Mouse (Mus musculus) E14TG2a.4 (cell line): Measurements from ENCODE around the gene Nol4l.

Experiments used
- H3K27me3 ChIP-seq: 2 replicates; pipeline ENCODE4 v1.6.1; 2014; ENCODE audit warnings: low read length, control low read depth; ENCODE audit not compliant: insufficient read depth
- H3K36me3 ChIP-seq: 2 replicates; pipeline ENCODE4 v1.6.1; 2014; ENCODE audit warnings: low read length, control low read depth; ENCODE audit not compliant: insufficient read depth
- H3K4me1 ChIP-seq: replicated peaks from 2 replicates; pipeline ENCODE4 v1.6.1; 2014; ENCODE audit warnings: low read depth, low read length, control low read depth
- H3K4me3 ChIP-seq: replicated peaks from 2 replicates; pipeline ENCODE4 v1.5.1; 2014; ENCODE audit warnings: mild to moderate bottlenecking, low read length
- H3K9me3 ChIP-seq: 2 replicates; pipeline ENCODE4 v1.6.1; 2014; ENCODE audit warnings: low read length, control low read depth
- CTCF ChIP-seq: conservative IDR thresholded peaks from 2 replicates; pipeline ENCODE4 v1.5.1; 2014; ENCODE audit warnings: low read length
- NANOG ChIP-seq: IDR thresholded peaks from 2 replicates; pipeline ENCODE4 v1.6.1; 2014; ENCODE audit warnings: borderline replicate concordance, low read length, mixed read lengths
- POU5F1 ChIP-seq: IDR thresholded peaks from 2 replicates; pipeline ENCODE4 v1.6.1; 2014; ENCODE audit warnings: low read length, borderline replicate concordance

Nol4l gene

GRCm38 (mm10) chr2:153412563-153412962, 117.2 kb downstream of the Nol4l start:
- Histone ChIP-seq H3K4me3 (no peak overlapping the region), H3K36me3 (peaks cover 43% of the 10 kb centered on the region), H3K27me3 (no peaks in the 10 kb centered on the region), H3K9me3 (no peaks in the 10 kb centered on the region), H3K4me1 (peaks cover 9% of the 10 kb centered on the region)
- TF ChIP-seq NANOG, result no peak
- no peak for TF ChIP-seq CTCF
- TF ChIP-seq POU5F1, result no peak

GRCm38 (mm10) chr2:153411557-153411956, 118.2 kb downstream of the Nol4l start:
- H3K4me3 ChIP-seq, result no peak overlapping the region
- no peaks in the 10 kb centered on the region for H3K27me3 ChIP-seq
- peaks cover 4% of the 10 kb centered on the region for H3K4me1 ChIP-seq
- H3K36me3 ChIP-seq, result peaks cover 34% of the 10 kb centered on the region
- TF ChIP-seq CTCF, result no peak
- no peak for TF ChIP-seq NANOG
- TF ChIP-seq POU5F1, result no peak
- no peaks in the 10 kb centered on the region for H3K9me3 ChIP-seq

- H3K9me3 ChIP-seq, result no peaks in the 10 kb centered on the region
- no peak overlapping the region for H3K4me3 ChIP-seq
- peaks cover 4% of the 10 kb centered on the region for H3K4me1 ChIP-seq
- no peak for TF ChIP-seq CTCF
- TF ChIP-seq POU5F1, result no peak
- no peak for TF ChIP-seq NANOG
- H3K36me3 ChIP-seq, result peaks cover 29% of the 10 kb centered on the region
- no peaks in the 10 kb centered on the region for H3K27me3 ChIP-seq
Observed at GRCm38 (mm10) chr2:153408971-153409370, 120.8 kb downstream of the Nol4l start.

- Histone ChIP-seq H3K4me3 (no peak overlapping the region), H3K36me3 (peaks cover 37% of the 10 kb centered on the region), H3K4me1 (peaks cover 4% of the 10 kb centered on the region), H3K27me3 (no peaks in the 10 kb centered on the region), H3K9me3 (no peaks in the 10 kb centered on the region)
- no peak for TF ChIP-seq CTCF
- no peak for TF ChIP-seq POU5F1
- TF ChIP-seq NANOG, result no peak
Observed at GRCm38 (mm10) chr2:153406882-153407281, 122.9 kb downstream of the Nol4l start.

GRCm38 (mm10) chr2:153404882-153405281, 124.9 kb downstream of the Nol4l start:
- TF ChIP-seq CTCF (no peak), NANOG (no peak), POU5F1 (no peak)
- Histone ChIP-seq H3K36me3 (peaks cover 46% of the 10 kb centered on the region), H3K4me3 (no peak overlapping the region), H3K4me1 (peaks cover 13% of the 10 kb centered on the region), H3K9me3 (no peaks in the 10 kb centered on the region), H3K27me3 (no peaks in the 10 kb centered on the region)

GRCm38 (mm10) chr2:153404062-153404461, 125.7 kb downstream of the Nol4l start:
- Histone ChIP-seq H3K4me3 (no peak overlapping the region), H3K36me3 (peaks cover 53% of the 10 kb centered on the region), H3K4me1 (peaks cover 13% of the 10 kb centered on the region), H3K9me3 (no peaks in the 10 kb centered on the region), H3K27me3 (no peaks in the 10 kb centered on the region)
- TF ChIP-seq NANOG, result no peak
- TF ChIP-seq POU5F1, result no peak
- TF ChIP-seq CTCF, result no peak

DNA sequence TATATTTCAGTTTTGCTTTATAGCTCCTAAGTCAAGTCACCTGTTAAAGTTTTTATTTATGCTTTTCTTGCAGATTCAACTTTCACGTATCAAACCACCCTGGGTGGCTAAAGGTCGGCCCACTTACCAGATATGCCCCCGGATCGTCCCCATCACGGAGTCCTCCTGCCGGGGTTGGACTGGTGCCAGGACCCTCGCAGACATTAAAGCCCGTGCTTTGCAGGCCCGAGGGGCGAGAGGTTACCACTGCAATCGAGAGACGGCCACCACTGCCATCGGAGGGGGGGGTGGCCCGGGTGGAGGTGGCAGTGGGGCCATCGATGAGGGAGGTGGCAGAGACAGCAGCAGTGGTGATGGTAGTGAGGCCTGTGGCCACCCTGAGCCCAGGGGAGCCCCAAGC, 130.6 kb downstream of the Nol4l start:
- peaks cover 38% of the 10 kb centered on the region for H3K4me1 ChIP-seq
- TF ChIP-seq POU5F1, result no peak
- no peak for TF ChIP-seq CTCF
- no peak for TF ChIP-seq NANOG
- H3K36me3 ChIP-seq, result peaks cover 91% of the 10 kb centered on the region
- H3K27me3 ChIP-seq, result no peaks in the 10 kb centered on the region
- H3K9me3 ChIP-seq, result no peaks in the 10 kb centered on the region
- H3K4me3 ChIP-seq, result no peak overlapping the region

- Histone ChIP-seq H3K4me1 (peaks cover 41% of the 10 kb centered on the region), H3K27me3 (no peaks in the 10 kb centered on the region), H3K9me3 (no peaks in the 10 kb centered on the region), H3K36me3 (peaks cover 98% of the 10 kb centered on the region), H3K4me3 (no peak overlapping the region)
- TF ChIP-seq NANOG (no peak), CTCF (0 out of 2 replicates have a peak, but pooled peaks have one; percentile 5)
Observed at GRCm38 (mm10) chr2:153397790-153398515, 131.8 kb downstream of the Nol4l start.

DNA sequence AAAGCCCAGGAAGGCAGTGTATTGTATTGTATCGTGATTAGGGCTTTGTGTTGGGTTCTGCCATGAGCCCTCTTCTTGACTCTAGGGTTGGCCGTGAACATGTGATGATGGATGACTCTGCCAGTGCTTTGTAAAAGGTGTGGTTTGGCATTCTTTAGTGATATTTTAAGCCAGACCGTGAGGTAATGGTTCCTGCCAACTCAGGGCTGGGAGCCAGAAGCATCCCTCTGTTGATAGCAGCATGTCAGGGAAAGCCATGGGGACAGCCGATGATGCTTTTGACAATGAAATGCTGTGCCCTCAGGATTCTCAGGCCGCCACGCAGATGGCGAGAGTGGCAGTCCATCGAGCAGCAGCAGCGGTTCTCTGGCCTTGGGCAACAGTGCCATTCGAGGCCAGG, 136.7 kb downstream of the Nol4l start:
- Histone ChIP-seq H3K9me3 (no peaks in the 10 kb centered on the region), H3K27me3 (no peaks in the 10 kb centered on the region), H3K36me3 (peaks cover 100% of the 10 kb centered on the region), H3K4me1 (peaks cover 46% of the 10 kb centered on the region), H3K4me3 (no peak overlapping the region)
- TF ChIP-seq CTCF (no peak), NANOG (no peak), POU5F1 (no peak)
